In genomic region chr13:109242456-109243050, GRCm38 (mm10) we compare ENCODE assay signal across 14 mouse cellular contexts.
A peak's percentile ranks its signal among the peaks of the same experiment; 100 is the strongest.
DNase-seq lines count a peak whose midpoint lies in the region; ATAC-seq and TF ChIP-seq lines count a peak whose summit lies in the region.
"Had no signal": no experiment of that assay in that cellular context is flagged by ENCODE, and none has a peak within 500 bp of the region (broad histone marks: within the 10 kb centered on the region; RNA-seq: fewer than 3 reads in every experiment).

No protein-coding gene starts in this region.

- H3K27ac ChIP-seq in forebrain, embryonic 12.5 days = no peak overlapping the region
- H3K27ac ChIP-seq in forebrain, postnatal 0 days (ENCODE audit: low read depth, low read length) = no peak overlapping the region
- H3K27ac ChIP-seq: heart, embryonic 13.5 days; hindbrain, embryonic 12.5 days; midbrain, embryonic 13.5 days had no signal

- 42% methylated on average over 9 of the region's 9 CpGs for WGBS in forebrain, embryonic 12.5 days
- 23% methylated on average over 9 of the region's 9 CpGs for WGBS in forebrain, postnatal 0 days

- no peak for TF ChIP-seq CTCF in forebrain, postnatal 0 days (IDR thresholded peaks at IDR 0.05; ENCODE audit: low read depth)

- H3K4me1 ChIP-seq in forebrain, embryonic 12.5 days = no peaks in the 10 kb centered on the region; the same call in 1 of the 2 replicates
- peaks cover 7% of the 10 kb centered on the region; the same call in 1 of the 2 replicates for H3K4me1 ChIP-seq in forebrain, postnatal 0 days (ENCODE audit: insufficient read depth)
- H3K4me1 ChIP-seq: hindbrain, embryonic 12.5 days; midbrain, embryonic 13.5 days had no signal

- H3K4me3 ChIP-seq in forebrain, embryonic 12.5 days (replicated peaks) = no peak overlapping the region
- no peak overlapping the region for H3K4me3 ChIP-seq in forebrain, postnatal 0 days (ENCODE audit: low read depth, low read length)
- H3K4me3 ChIP-seq: heart, embryonic 13.5 days; hindbrain, embryonic 12.5 days; midbrain, embryonic 13.5 days had no signal

- no peaks in the 10 kb centered on the region for H3K36me3 ChIP-seq in forebrain, embryonic 12.5 days (replicated peaks)
- H3K36me3 ChIP-seq in forebrain, postnatal 0 days (ENCODE audit: insufficient read depth) = no peaks in the 10 kb centered on the region
- H3K36me3 ChIP-seq: heart, embryonic 13.5 days; hindbrain, embryonic 12.5 days; midbrain, embryonic 13.5 days had no signal

- DNase-seq in forebrain, postnatal 0 days = no peak
- DNase-seq in 416B (ENCODE audit: low read depth) = peak; percentile 70
- DNase-seq in fibroblast of lung, adult 2 months (ENCODE audit: low read depth) = peak; percentile 90
- DNase-seq in lung, postnatal 25 days (ENCODE audit: low spot score) = peak; percentile 76
- no peak for DNase-seq in heart, postnatal 10 days
- no peak for DNase-seq in ovary, postnatal 10 days (ENCODE audit: low spot score)
- DNase-seq: cerebellum, postnatal 10 days; gastrocnemius, postnatal 10 days; kidney, adult 18-20 months had no signal

- intact Hi-C loops in heart, postnatal 10 days (cut with DNase I) = no loop called here

- ATAC-seq in forebrain, embryonic 12.5 days (ENCODE audit: low FRiP score) = no peak
- no peak for ATAC-seq in forebrain, postnatal 0 days
- ATAC-seq in inflammation-experienced regulatory T-cells, adult 6 months = no peak
- ATAC-seq: midbrain, embryonic 13.5 days had no signal

- no peaks in the 10 kb centered on the region for H3K27me3 ChIP-seq in forebrain, embryonic 12.5 days
- no peaks in the 10 kb centered on the region for H3K27me3 ChIP-seq in forebrain, postnatal 0 days (ENCODE audit: insufficient read depth, low read length)
- H3K27me3 ChIP-seq: heart, embryonic 13.5 days; hindbrain, embryonic 12.5 days; midbrain, embryonic 13.5 days had no signal

- H3K9me3 ChIP-seq in forebrain, embryonic 12.5 days = no peaks in the 10 kb centered on the region
- no peaks in the 10 kb centered on the region for H3K9me3 ChIP-seq in forebrain, postnatal 0 days (ENCODE audit: low read length)
- H3K9me3 ChIP-seq: heart, embryonic 13.5 days; hindbrain, embryonic 12.5 days; midbrain, embryonic 13.5 days had no signal

- no peak overlapping the region for H3K9ac ChIP-seq in forebrain, embryonic 12.5 days
- no peak overlapping the region for H3K9ac ChIP-seq in forebrain, postnatal 0 days
- H3K9ac ChIP-seq: heart, embryonic 13.5 days; hindbrain, embryonic 12.5 days; midbrain, embryonic 13.5 days had no signal

- H3K4me2 ChIP-seq in forebrain, embryonic 12.5 days = 0 out of 2 replicates have a peak overlapping the region, but pooled peaks have one; percentile 6
- H3K4me2 ChIP-seq in forebrain, postnatal 0 days (ENCODE audit: low read depth) = no peak overlapping the region
- H3K4me2 ChIP-seq: heart, embryonic 13.5 days; hindbrain, embryonic 12.5 days; midbrain, embryonic 13.5 days had no signal

Comparison
In these comparisons a context has a peak if more than half of its experiments do, and no peak if none do; other contexts are left out.
1. DNase-seq: peak in 416B (single experiment), fibroblast of lung, adult 2 months (single experiment) and lung, postnatal 25 days (single experiment); none in forebrain, postnatal 0 days (single experiment), heart, postnatal 10 days (0 of 2) and ovary, postnatal 10 days (single experiment).